Mouse (Mus musculus): ENCODE results near the gene Gm6685.

DNA sequence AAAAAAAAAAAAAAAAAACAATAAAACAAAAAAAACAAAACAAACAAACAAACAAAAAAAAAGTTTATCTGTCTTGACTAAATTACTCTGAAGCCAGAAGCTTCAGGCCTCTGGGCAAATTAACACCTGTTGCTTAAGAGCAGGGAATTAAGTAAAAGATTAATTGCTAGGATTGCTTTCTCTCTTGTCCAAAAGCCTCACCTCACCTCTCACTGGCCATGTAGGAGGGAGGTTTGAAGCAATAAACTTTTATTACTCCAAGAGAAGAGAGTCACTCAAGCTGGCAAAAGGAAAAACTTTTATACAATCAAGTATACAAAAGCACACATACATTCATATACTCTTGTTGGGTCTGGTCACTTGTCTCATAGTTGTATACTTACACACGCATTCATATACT, 31.9 kb downstream of the Gm6685 start:
- TF ChIP-seq CTCF (IDR thresholded peaks at IDR 0.05; ENCODE audit: borderline replicate concordance, extremely low read depth, insufficient read depth, insufficient read length) (no peak), POLR2A (IDR thresholded peaks at IDR 0.05; ENCODE audit: borderline replicate concordance, extremely low read depth, insufficient read depth, insufficient read length, poor library complexity, severe bottlenecking) (no peak)

All from brain, embryonic 14.5 days (tissue).